Mouse (Mus musculus): Measurements from ENCODE around the gene B3galt6. TPM values are rescaled to one million over a fixed set of nuclear protein-coding genes. Genes with fewer than 3 reads are reported as not detected.
A peak's percentile ranks its signal among the peaks of the same experiment; 100 is the strongest.

Gene B3galt6
- total RNA-seq, 1 experiment from 2014 or later, result 2.9 TPM

GRCm38 (mm10) chr4:155993606-155994005 is 1.2 kb upstream of the B3galt6 start:
- no peak for ATAC-seq (ENCODE audit: extremely low read depth, insufficient number of reproducible peaks, low FRiP score, poor library complexity, severe bottlenecking)

DNA sequence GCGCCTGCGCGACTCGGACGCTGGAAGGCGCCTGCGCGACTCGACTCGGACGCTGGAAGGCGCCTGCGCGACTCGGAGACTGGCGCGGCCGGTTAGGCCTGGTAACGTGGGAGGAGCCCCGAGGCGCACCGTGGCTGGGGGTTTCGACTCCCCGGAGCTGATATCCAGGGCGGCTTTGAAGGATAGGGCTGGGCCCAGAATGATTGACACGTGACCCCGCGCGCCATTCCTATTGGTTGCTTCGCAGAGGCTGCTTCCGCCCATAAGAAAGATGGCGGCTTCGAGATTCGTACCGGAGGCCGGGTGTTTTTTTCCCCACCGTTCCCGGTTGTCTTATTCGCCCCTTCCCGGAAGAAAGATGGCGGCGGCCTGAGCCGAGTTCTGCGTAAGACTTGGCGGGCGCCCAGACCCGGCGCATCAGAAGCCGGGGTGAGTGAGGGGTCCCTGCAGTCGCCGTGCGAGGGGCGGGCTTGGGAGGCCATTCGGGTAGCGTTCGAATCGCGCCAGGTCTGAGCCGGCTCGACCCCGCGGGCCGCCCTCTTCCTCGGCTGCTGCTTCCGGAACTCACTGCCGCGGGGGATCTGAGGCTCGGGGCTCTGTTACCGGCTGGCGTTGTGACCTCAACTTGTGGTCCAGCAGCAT is 578 bp upstream of the B3galt6 start:
- peak; percentile 84 for ATAC-seq (ENCODE audit: extremely low read depth, insufficient number of reproducible peaks, low FRiP score, poor library complexity, severe bottlenecking)

DNA sequence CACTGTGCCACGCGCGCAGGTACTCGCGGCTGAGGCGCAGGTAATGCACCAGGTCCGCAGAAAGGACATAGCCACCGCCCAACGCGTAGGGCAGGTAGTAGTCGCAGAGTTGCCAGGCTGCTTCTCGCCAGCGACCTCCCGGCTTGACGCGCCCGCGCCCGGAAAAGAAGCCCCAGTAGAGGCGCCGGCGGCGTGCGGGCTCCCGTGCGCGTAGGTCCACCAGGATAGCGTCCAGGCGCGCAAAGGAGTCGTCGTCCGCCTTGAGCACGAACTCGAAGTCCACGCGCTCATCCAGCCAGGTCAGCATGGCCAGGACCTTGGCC is 580 bp downstream of the B3galt6 start:
- ATAC-seq (ENCODE audit: extremely low read depth, insufficient number of reproducible peaks, low FRiP score, poor library complexity, severe bottlenecking), result no peak

DNA sequence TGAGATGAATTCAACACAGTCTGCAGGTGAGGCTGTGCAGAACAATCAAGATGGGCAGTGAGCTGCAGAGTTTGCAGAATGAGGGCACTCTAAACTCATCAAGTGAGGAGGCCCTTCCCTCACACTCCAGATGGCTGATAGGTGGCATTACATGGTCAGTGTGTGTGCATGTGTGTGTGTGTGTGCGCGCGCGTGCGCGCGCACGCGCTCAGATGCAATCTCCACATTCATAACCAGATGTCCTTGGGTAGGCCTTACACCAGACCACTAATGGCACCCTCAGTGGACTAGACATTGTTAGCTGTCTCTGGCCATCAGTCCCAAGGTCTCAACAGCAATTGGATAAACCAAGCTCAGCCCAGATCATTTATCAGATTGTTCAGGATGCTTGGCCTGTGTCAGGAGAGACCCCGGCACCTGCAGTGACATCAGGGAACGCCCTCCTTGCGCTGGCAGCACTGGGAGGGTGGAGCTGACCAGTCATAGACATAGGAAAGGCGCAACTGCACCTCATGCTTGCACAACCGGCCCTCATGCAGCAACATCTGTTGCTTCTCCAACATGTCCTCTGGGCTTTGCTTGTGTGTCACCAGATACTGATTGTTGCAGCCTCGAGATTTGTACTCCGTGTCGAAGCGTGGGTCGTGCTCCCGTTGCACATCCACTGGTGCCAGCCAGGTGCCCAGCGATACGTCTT is 1.1 kb downstream of the B3galt6 start:
- ATAC-seq (ENCODE audit: extremely low read depth, insufficient number of reproducible peaks, low FRiP score, poor library complexity, severe bottlenecking), result no peak

DNA sequence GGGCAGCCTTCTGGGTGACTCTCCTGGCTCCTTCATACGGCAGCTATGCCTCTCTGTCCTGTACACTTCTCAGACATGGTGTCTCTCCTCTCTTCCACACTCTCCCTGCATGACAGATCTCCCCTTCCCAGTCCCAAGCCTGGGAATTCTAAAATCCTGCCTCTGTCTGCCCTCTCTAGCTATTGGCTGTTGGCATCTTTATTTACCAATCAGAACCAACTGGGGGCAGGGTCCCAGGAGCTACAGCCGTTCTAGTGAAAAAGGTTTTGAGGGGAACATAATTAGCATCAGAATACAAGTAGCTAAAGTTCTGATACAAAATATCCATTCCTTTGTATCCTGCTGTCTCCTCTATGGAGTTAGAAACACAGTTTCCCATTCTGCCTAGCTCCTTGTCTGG is 8.7 kb downstream of the B3galt6 start:
- ATAC-seq (ENCODE audit: extremely low read depth, insufficient number of reproducible peaks, low FRiP score, poor library complexity, severe bottlenecking), result no peak

DNA sequence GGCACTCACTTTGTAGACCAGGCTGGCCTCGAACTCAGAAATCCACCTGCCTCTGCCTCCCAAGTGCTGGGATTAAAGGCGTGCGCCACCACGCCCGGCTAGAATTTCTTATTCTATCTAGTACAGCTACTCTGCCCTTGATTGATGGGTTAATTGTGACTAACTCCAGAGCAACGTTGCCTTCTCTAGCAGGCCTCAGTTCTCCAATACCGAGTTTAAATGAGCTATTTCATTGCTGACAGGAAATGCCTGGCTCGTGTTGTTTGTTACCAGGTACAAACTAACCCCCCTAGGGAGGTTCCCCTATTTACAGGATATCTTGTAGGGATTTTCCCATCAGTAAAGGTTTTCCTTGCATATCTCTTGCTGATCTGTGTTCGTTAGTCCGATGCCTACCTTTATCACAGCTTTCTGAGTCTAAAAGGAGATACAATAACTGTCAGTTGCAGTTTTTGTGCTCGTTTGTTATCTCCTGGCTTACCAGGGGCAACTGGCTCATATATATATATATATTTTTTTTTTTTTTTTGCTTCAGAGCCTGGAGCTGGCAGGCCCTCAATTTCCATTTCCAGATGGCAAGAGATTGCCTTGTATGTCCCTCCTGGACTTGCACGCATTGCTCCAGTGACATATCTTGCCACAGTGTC is 10.9 kb downstream of the B3galt6 start:
- no peak for ATAC-seq (ENCODE audit: extremely low read depth, insufficient number of reproducible peaks, low FRiP score, poor library complexity, severe bottlenecking)

- no peak for ATAC-seq (ENCODE audit: extremely low read depth, insufficient number of reproducible peaks, low FRiP score, poor library complexity, severe bottlenecking)
Measured at GRCm38 (mm10) chr4:155973239-155973638, 19.2 kb downstream of the B3galt6 start.

- no peak for ATAC-seq (ENCODE audit: extremely low read depth, insufficient number of reproducible peaks, low FRiP score, poor library complexity, severe bottlenecking)
Measured at GRCm38 (mm10) chr4:155972651-155973050, 19.8 kb downstream of the B3galt6 start.

DNA sequence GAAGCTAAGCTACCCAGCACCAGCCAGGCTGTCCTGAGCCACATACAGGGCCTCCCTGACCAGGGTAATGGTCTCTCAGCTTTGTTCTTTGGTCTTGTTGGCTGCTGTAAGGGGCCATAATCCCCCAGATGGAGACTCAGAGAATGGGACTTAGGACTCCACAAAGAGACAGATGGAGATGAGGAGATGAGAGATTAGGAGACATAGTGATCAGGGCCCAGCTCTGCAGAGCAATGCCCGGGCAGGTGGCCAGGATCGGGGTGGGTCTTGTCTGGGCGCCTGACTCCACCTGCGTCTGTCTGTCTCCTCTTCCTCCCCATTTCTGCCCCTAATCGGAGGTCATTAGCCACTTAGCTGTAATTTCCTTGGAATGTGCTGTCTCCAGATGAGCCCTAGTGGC is 22.2 kb downstream of the B3galt6 start:
- no peak for ATAC-seq (ENCODE audit: extremely low read depth, insufficient number of reproducible peaks, low FRiP score, poor library complexity, severe bottlenecking)

DNA sequence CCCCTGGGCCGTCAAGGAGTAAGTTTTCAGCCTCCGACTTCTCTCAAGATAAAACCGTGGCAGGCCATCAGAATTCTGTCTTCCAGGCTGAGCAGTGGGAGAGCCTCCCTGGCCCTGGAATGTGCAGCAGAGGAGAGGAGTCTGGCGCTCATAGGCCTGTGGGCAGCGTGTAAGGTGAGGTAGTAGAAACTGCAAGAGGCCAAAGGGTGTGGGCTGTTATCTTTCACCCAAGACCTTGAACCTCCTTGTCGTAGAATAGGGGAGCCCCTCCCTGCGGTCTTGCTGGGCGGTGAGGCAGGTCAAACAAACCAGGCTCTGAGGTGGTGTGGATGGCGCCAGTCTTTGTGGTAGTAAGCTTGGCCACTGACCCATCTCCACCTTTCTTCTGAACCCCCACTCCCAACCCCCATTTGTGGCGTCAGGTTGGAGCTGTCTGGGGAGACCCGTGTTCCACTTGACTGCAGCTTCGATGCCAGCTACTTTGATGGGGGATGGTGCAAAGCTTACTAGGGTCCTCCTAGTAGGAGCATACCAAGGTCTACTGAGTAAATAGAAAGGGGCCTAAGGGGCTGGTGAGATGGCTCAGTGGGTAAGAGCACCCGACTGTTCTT is 23.3 kb downstream of the B3galt6 start:
- no peak for ATAC-seq (ENCODE audit: extremely low read depth, insufficient number of reproducible peaks, low FRiP score, poor library complexity, severe bottlenecking)

DNA sequence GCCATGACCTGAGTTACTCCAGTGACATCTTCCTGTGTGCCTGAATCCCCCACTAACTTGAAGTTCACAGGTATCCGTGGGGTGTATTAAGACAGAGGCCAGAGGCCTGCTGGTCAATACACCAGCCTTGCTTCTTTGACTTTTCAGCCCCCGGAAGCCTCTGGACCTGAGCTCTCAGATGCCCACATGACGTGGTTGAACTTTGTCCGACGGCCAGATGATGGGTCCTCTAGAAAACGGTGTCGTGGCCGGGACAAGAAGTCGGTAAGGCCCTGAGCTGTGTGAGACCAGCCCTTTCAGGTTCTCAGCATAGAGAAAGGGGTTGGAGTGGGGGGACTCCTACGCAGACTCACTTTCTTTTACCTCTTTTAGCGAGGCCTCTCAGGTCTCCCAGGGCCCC is 28.1 kb downstream of the B3galt6 start:
- ATAC-seq (ENCODE audit: extremely low read depth, insufficient number of reproducible peaks, low FRiP score, poor library complexity, severe bottlenecking), result no peak

DNA sequence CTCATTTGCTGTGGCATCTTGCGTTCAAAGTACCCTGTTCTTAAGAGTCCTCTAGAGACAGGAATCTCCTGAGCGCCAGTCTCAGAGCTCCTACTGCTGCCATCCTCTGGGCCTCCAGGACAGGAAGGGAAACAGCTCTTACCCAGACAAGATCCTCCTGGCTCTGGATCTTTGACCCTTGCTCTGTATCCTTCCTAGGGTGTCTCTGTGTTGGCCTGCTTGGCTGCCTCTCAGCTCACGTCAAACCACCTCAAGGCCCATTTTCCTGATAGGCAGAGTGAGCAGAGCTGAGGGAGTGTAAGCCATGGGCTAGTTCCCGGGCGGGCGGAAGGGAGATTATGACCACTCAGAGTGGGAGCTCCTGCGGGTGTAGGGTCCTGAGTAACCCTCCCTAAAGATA is 29.3 kb downstream of the B3galt6 start:
- ATAC-seq (ENCODE audit: extremely low read depth, insufficient number of reproducible peaks, low FRiP score, poor library complexity, severe bottlenecking), result no peak

- peak; percentile 17; the same call in 1 of the 2 replicates for ATAC-seq (ENCODE audit: extremely low read depth, insufficient number of reproducible peaks, low FRiP score, poor library complexity, severe bottlenecking)
Measured at GRCm38 (mm10) chr4:155962167-155962971, 30.1 kb downstream of the B3galt6 start, which contains the start of gene C1qtnf12. C1qtnf12 (plus strand) TSS chr4:155962318.

DNA sequence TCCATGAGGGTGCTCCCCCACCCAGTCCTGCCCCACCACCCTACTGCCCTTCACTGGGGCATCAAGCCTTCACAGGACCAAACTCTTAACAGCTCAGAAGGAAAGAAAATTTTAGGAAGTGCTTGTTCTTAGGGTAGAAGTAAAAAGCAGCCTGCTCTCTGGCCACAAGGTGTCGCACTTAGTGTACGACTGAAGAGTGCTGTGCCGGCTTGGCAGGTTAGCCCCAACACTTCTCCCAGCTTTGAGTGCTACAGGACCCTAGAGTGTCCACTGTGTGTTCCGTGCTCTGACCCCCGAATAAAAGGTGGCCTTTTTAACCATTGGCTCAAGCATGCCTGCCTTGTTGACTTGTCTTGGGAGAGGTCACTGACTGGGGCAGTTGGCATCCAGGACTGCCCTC is 33.2 kb downstream of the B3galt6 start:
- ATAC-seq (ENCODE audit: extremely low read depth, insufficient number of reproducible peaks, low FRiP score, poor library complexity, severe bottlenecking), result peak; percentile 86

GRCm38 (mm10) chr4:155955491-155955890 is 37.0 kb downstream of the B3galt6 start:
- ATAC-seq (ENCODE audit: extremely low read depth, insufficient number of reproducible peaks, low FRiP score, poor library complexity, severe bottlenecking), result no peak

DNA sequence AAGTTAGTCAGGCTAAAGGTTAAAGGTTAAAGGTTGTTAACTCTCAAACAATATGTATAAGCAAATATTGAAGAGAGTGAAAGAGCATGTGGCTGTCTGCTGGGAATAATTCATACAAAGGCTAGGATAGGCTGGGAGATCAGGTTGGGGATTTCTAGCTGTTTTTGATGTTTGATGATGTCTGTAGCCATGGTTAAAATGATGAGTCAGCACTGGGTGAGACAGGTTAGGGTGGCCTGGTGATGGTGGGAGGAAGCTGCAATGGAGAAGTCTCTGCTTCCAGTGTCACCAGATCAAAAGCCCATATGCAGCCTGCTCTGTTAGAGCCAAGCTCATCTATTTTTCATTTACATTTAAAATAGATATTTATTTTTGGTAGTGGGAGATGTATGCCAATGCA is 45.4 kb downstream of the B3galt6 start:
- ATAC-seq (ENCODE audit: extremely low read depth, insufficient number of reproducible peaks, low FRiP score, poor library complexity, severe bottlenecking), result no peak

- peak; percentile 57 for ATAC-seq (ENCODE audit: extremely low read depth, insufficient number of reproducible peaks, low FRiP score, poor library complexity, severe bottlenecking)
Measured at GRCm38 (mm10) chr4:155944271-155944670, 48.2 kb downstream of the B3galt6 start.

DNA sequence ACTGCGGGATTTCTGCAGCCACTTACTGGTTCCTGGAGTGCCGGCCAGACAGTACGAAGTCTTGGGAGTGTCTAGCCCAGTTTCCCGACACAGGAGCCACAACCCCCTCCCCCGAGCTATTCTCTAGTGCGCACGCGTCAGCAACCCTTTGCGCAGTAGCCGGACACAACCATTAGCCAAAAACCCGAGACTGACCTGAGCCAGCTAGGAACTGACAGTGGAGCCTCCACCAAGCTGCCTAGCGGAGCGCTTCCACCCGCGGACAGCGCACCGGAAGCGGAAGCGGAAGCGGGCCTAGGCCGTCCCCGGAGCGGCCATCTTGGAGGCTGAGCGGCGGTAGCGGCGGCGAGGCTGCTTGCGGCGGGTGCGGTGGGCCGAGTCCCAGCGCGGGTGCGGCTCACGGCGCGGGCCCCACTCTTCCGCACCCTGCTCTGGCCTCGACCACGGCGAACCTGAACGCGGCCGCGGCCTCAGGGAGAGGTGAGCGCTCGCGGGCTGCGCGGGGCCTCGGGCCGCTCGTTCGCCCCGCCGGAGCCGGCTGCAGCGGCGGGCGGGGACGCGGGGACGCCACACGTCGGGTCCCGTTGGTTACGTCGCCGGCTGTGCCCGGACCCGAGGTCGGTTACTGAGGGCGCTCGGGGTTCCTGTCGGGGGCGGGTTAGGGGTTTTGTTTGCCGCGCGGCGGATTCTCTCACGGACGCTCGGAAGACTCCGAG is 48.8 kb downstream of the B3galt6 start, which contains the start of gene Ube2j2:
Ube2j2 (plus strand) TSS at position 298 of the 716 bp plus-strand sequence.
- peak; percentile 90 for ATAC-seq (ENCODE audit: extremely low read depth, insufficient number of reproducible peaks, low FRiP score, poor library complexity, severe bottlenecking)
